In the genomic region with DNA sequence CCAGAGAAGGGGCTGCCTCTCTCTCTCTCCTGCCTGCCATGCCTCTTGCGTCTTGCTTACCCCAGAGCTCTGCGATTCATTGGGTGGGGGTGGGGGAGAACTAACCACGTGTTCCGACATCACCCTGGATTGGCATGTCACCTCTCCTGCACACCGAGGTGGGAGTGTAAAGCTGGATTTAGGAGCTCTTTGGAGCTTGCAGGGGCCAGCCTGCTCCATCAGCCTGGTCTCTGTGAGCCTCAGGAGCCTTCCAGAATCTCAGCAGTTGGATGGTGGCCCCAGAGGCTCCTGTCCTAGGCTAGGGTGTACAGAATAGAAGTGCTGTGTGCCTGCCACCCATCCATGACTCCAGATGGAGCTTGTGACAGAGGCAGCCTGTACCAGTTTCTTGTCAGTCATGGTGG, we compare ENCODE assay signal across 8 mouse cellular contexts. TPM values are rescaled to one million over a fixed set of nuclear protein-coding genes. Genes with fewer than 3 reads are reported as not detected.
A peak's percentile ranks its signal among the peaks of the same experiment; 100 is the strongest.
DNase-seq lines count a peak whose midpoint lies in the region; ATAC-seq lines count a peak whose summit lies in the region.

No protein-coding gene starts in this region.

- DNase-seq in heart, postnatal 14 days: no peak
- DNase-seq in brain, adult 2 months (ENCODE audit: low read depth, low spot score): peak; percentile 90
- no peak for DNase-seq in midbrain, embryonic 10.5 days (ENCODE audit: low spot score)
- no peak for DNase-seq in thymus, postnatal 0 days (ENCODE audit: low spot score)
- no peak for DNase-seq in urinary bladder, postnatal 4 days (ENCODE audit: low spot score in 2 of 2)
- no peak for DNase-seq in lung, postnatal 14 days

- no peak for ATAC-seq in heart, embryonic 15.5 days (replicated peaks; ENCODE audit: insufficient number of reproducible peaks, insufficient read depth, low FRiP score, low read depth)
- ATAC-seq in forebrain, embryonic 15.5 days (replicated peaks): no peak

- H3K36me3 ChIP-seq in heart, embryonic 15.5 days: no peaks in the 10 kb centered on the region
- H3K36me3 ChIP-seq in forebrain, embryonic 15.5 days: no peaks in the 10 kb centered on the region
- no peaks in the 10 kb centered on the region for H3K36me3 ChIP-seq in midbrain, embryonic 10.5 days

- no peak overlapping the region for H3K9ac ChIP-seq in heart, embryonic 15.5 days
- H3K9ac ChIP-seq in forebrain, embryonic 15.5 days (replicated peaks): 0 out of 2 replicates have a peak overlapping the region, but pooled peaks have one; percentile 84

- peaks cover 40% of the 10 kb centered on the region for H3K4me1 ChIP-seq in heart, embryonic 15.5 days (replicated peaks)
- H3K4me1 ChIP-seq in forebrain, embryonic 15.5 days: peaks cover 28% of the 10 kb centered on the region
- H3K4me1 ChIP-seq in midbrain, embryonic 10.5 days: peaks cover 44% of the 10 kb centered on the region

- H3K4me3 ChIP-seq in heart, embryonic 15.5 days: no peak overlapping the region
- H3K4me3 ChIP-seq in forebrain, embryonic 15.5 days: peak overlapping the region; percentile 67
- H3K4me3 ChIP-seq in midbrain, embryonic 10.5 days: peak overlapping the region; percentile 79; the same call in 1 of the 2 replicates

- H3K27me3 ChIP-seq in heart, embryonic 15.5 days: peaks cover 6% of the 10 kb centered on the region; the same call in 1 of the 2 replicates
- no peaks in the 10 kb centered on the region for H3K27me3 ChIP-seq in forebrain, embryonic 15.5 days
- H3K27me3 ChIP-seq in midbrain, embryonic 10.5 days (ENCODE audit: low read depth, poor library complexity, severe bottlenecking): peaks cover 38% of the 10 kb centered on the region

- 37% methylated on average over 5 of the region's 5 CpGs for WGBS in heart, embryonic 15.5 days
- WGBS in forebrain, embryonic 15.5 days: 24% methylated on average over 5 of the region's 5 CpGs
- 59% methylated on average over 5 of the region's 5 CpGs for WGBS in midbrain, embryonic 10.5 days

- intact Hi-C loops in heart, postnatal 14 days (cut with DNase I): no loop called here

- H3K4me2 ChIP-seq in heart, embryonic 15.5 days: peak overlapping the region; percentile 89
- H3K4me2 ChIP-seq in forebrain, embryonic 15.5 days (replicated peaks): peak overlapping the region; percentile 90

- H3K9me3 ChIP-seq in heart, embryonic 15.5 days (replicated peaks): no peaks in the 10 kb centered on the region
- H3K9me3 ChIP-seq in forebrain, embryonic 15.5 days: no peaks in the 10 kb centered on the region
- H3K9me3 ChIP-seq in midbrain, embryonic 10.5 days (replicated peaks): no peaks in the 10 kb centered on the region; the same call in 1 of the 2 replicates

- no peak overlapping the region for H3K27ac ChIP-seq in heart, embryonic 15.5 days
- peak overlapping the region; percentile 70 for H3K27ac ChIP-seq in forebrain, embryonic 15.5 days (replicated peaks)
- no peak overlapping the region for H3K27ac ChIP-seq in midbrain, embryonic 10.5 days (replicated peaks)

RNA-seq across cellular contexts. Expression of a gene that starts 56.0 kb away (rescaled TPM):
- polyA plus RNA-seq in heart, embryonic 15.5 days (2015; fragmentation: Nextera tagmentation; extraction: Ambion mirVana): 1.00 and 1.5 TPM in 2 replicates
- 10 to 100 TPM; 10.1 to 13.9 TPM for total RNA-seq in heart, postnatal 14 days (2021)
- polyA plus RNA-seq in forebrain, embryonic 15.5 days (2015; fragmentation: Nextera tagmentation; extraction: Ambion mirVana): 11.2 and 11.4 TPM in 2 replicates
- 1.3 and 1.8 TPM in 2 replicates for polyA plus RNA-seq in midbrain, embryonic 10.5 days (2016; fragmentation: Nextera tagmentation; extraction: Ambion mirVana)
- 0.21 and 0.38 TPM in 2 replicates for polyA plus RNA-seq in thymus, postnatal 0 days (2015; fragmentation: Nextera tagmentation; extraction: Ambion mirVana)
